Comparison of ENCODE assay signal across 8 mouse cellular contexts in the genomic region with DNA sequence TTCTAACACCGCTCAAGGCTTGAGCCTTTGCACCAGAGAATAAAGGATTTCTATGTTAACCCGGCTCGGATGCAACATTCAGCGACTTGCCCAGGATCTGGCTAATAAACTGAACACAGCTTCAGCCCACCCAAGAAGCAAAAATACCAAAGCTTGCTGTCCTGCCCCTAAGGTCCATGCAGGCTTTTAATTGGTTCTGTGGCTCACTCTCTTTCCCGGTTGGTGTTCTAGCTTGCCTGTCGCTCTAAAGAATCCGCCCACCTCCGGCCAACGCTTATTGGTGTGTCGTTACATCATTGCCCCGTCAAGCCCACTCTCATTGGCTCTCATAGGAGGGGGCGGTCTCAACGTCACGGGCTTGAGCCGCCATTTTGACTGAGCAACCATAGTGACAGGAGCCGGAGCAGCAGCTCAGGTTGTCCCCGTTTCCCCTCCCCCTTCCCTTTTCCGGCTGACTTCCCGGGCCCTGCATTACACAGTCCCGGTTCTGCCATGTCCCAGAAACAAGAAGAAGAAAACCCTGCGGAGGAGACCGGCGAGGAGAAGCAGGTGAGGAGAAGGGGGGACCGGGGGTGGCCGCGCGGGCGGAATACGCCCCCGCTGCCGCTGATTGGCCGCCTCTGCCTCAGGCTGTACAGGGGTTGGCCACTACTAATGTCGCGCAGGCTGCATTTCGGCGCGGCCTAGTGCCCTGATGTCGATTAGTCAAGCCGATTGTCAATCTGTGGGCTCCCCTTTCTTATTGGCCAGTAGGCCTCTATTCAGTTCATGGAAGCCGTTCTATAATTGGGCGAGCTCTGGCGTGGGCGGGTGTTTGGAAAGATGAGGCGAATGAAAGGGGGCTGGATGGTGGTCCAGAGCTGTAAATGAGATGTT. TPM values are rescaled to one million over a fixed set of nuclear protein-coding genes. Genes with fewer than 3 reads are reported as not detected.
A peak's percentile ranks its signal among the peaks of the same experiment; 100 is the strongest.
DNase-seq lines count a peak whose midpoint lies in the region; ATAC-seq and TF ChIP-seq lines count a peak whose summit lies in the region.

A gene (plus strand): TSS at position 366 of the 876 bp plus-strand sequence.

- peaks cover 10% of the 10 kb centered on the region for H3K4me1 ChIP-seq in cortical plate, adult 2 months (ENCODE audit: control insufficient read depth, insufficient read depth, low read length)
- peaks cover 56% of the 10 kb centered on the region for H3K4me1 ChIP-seq in megakaryocyte, embryonic 14.5 days

- no peaks in the 10 kb centered on the region for H3K9me3 ChIP-seq in megakaryocyte, embryonic 14.5 days

- H3K36me3 ChIP-seq in megakaryocyte, embryonic 14.5 days (replicated peaks; ENCODE audit: low read length) = peaks cover 51% of the 10 kb centered on the region

- no peak for TF ChIP-seq CTCF in cortical plate, adult 2 months (IDR thresholded peaks at IDR 0.05; ENCODE audit: extremely low read depth, insufficient read depth, low read length)

- peak within 1 kb of the TSS; percentile 79 for H3K27ac ChIP-seq in cortical plate, adult 2 months (ENCODE audit: insufficient read depth, low read length)

- ATAC-seq in activated CD4-positive, CD25-positive, alpha-beta regulatory T cell, adult 4 months = peak; percentile 92

- H3K4me3 ChIP-seq in cortical plate, adult 2 months (ENCODE audit: insufficient read depth, low read length) = peak within 1 kb of the TSS; percentile 45
- peak within 1 kb of the TSS; percentile 93 for H3K4me3 ChIP-seq in megakaryocyte, embryonic 14.5 days (replicated peaks)

- peak; percentile 98 to 99 for DNase-seq in gastrocnemius, adult 8-10 months (ENCODE audit: low spot score in 2 of 2)
- DNase-seq in hindlimb bud, embryonic 11.5 days (ENCODE audit: extremely low spot score, low read depth, low spot score) = peak; percentile 98
- DNase-seq in left cerebral cortex, adult 8-10 months (ENCODE audit: low spot score in 2 of 2) = peak; percentile 94 to 100
- peak; percentile 99 to 100 for DNase-seq in right cerebral cortex, postnatal 10 days (ENCODE audit: low spot score in 2 of 2)
- DNase-seq in urinary bladder, postnatal 25 days (ENCODE audit: low spot score) = peak; percentile 90

- TF ChIP-seq POLR2A in cortical plate, adult 2 months (IDR thresholded peaks at IDR 0.05; ENCODE audit: extremely low read depth, insufficient read depth, low read length) = peak; percentile 89

- no peaks in the 10 kb centered on the region for H3K27me3 ChIP-seq in megakaryocyte, embryonic 14.5 days (replicated peaks)

RNA-seq across cellular contexts. Expression of the gene that starts here (rescaled TPM):
- polyA plus RNA-seq in activated CD4-positive, CD25-positive, alpha-beta regulatory T cell, adult 4 months (2017; shearing (Covaris generic)) = 10 to 100 TPM; 67.7 to 82.4 TPM
- polyA plus RNA-seq in cortical plate, adult 2 months (2012; rRNA removed) = 149 and 155 TPM in 2 replicates
- total RNA-seq in gastrocnemius, adult 8-10 months (2022) = 100 to 1,000 TPM; 104 to 118 (median 108) TPM
- 100 to 1,000 TPM; 322 to 333 (median 327) TPM for total RNA-seq in left cerebral cortex, adult 8-10 months (2022)
- polyA plus RNA-seq in megakaryocyte, embryonic 14.5 days (2012; ENCODE audit: insufficient read depth, low replicate concordance) = 21.1 and 41.0 TPM in 2 replicates

Comparison
In these comparisons a context has a peak if more than half of its experiments do, and no peak if none do; other contexts are left out.
1. Peak in every context shown above with its lines: DNase-seq, ATAC-seq, H3K4me3 ChIP-seq and H3K27ac ChIP-seq.